27 mouse cellular contexts compared by ENCODE assay signal in genomic region chr13:112706351-112706750, GRCm38 (mm10). TPM values are rescaled to one million over a fixed set of nuclear protein-coding genes. Genes with fewer than 3 reads are reported as not detected.
"Had no signal": no experiment of that assay in that cellular context is flagged by ENCODE, and none has a peak within 500 bp of the region (broad histone marks: within the 10 kb centered on the region; RNA-seq: fewer than 3 reads in every experiment).

No protein-coding gene starts in this region.

- H3K4me2 ChIP-seq: heart, embryonic 11.5 days; heart, embryonic 13.5 days; heart, embryonic 15.5 days; hindbrain, embryonic 13.5 days; hindbrain, embryonic 15.5 days; limb, embryonic 12.5 days; liver, embryonic 11.5 days; liver, embryonic 13.5 days had no signal

- H3K9me3 ChIP-seq: heart, embryonic 13.5 days; heart, embryonic 15.5 days; hindbrain, embryonic 13.5 days; hindbrain, embryonic 15.5 days; limb, embryonic 10.5 days; limb, embryonic 12.5 days; liver, embryonic 13.5 days had no signal

- H3K4me3 ChIP-seq: heart, adult 2 months; heart, embryonic 13.5 days; heart, embryonic 15.5 days; hindbrain, embryonic 13.5 days; hindbrain, embryonic 15.5 days; limb, embryonic 10.5 days; limb, embryonic 12.5 days; liver, embryonic 13.5 days had no signal

- H3K27me3 ChIP-seq: heart, embryonic 13.5 days; heart, embryonic 15.5 days; hindbrain, embryonic 13.5 days; hindbrain, embryonic 15.5 days; limb, embryonic 12.5 days; liver, embryonic 13.5 days had no signal

- H3K27ac ChIP-seq: heart, adult 2 months; heart, embryonic 13.5 days; heart, embryonic 15.5 days; hindbrain, embryonic 13.5 days; hindbrain, embryonic 15.5 days; hindbrain, postnatal 0 days; limb, embryonic 10.5 days; limb, embryonic 12.5 days; liver, embryonic 13.5 days had no signal

- ATAC-seq: hindbrain, postnatal 0 days; intestine, embryonic 16.5 days had no signal

- H3K4me1 ChIP-seq: hindbrain, embryonic 13.5 days; hindbrain, embryonic 15.5 days; limb, embryonic 10.5 days; limb, embryonic 12.5 days; liver, embryonic 13.5 days had no signal

- DNase-seq: gastrocnemius, postnatal 14 days; gastrocnemius, postnatal 36 days; heart, adult 11 months; heart, adult 2 months; heart, postnatal 14 days; heart, postnatal 36 days; kidney, adult 18-20 months; kidney, adult 8-10 months; kidney, postnatal 10 days; kidney, postnatal 25 days; kidney, postnatal 4 days; layer of hippocampus, adult 9-11 months; layer of hippocampus, postnatal 36 days; liver; liver, embryonic 13.5 days had no signal

- H3K36me3 ChIP-seq: heart, embryonic 15.5 days; limb, embryonic 10.5 days; limb, embryonic 12.5 days had no signal

- H3K9ac ChIP-seq: heart, embryonic 13.5 days; heart, embryonic 15.5 days; hindbrain, embryonic 13.5 days; hindbrain, embryonic 15.5 days; limb, embryonic 12.5 days; liver, embryonic 13.5 days had no signal

RNA-seq across cellular contexts. Expression of gene Ddx4, which starts 54.1 kb away (rescaled TPM):
- total RNA-seq: gastrocnemius, adult 18-20 months; gastrocnemius, adult 8-10 months; gastrocnemius, postnatal 14 days; gastrocnemius, postnatal 36 days had no signal
